Mouse (Mus musculus) lung, postnatal 0 days (tissue): ENCODE measurements at regions not wholly inside any gene's neighbourhood (a gene's known extent, or its start where the extent isn't known, plus 50 kb on each side); places are given as distances from the start of the nearest gene placed in this dataset.

Source experiments
- ATAC-seq: fragments of 200-750 bp; cut with Nextera tagmentation; 2 replicates; pipeline ENCODE4 v1.8.0; 2017; ENCODE audit warnings: moderate library complexity
- DNase-seq: peaks from one replicate; pipeline ENCODE4 v3.0.0-alpha.2; 2016; ENCODE audit warnings: low spot score
- H3K27ac ChIP-seq: fragments of 300-500 bp; sonication (generic); 2 replicates; pipeline ENCODE4 v1.5.1; 2014; ENCODE audit warnings: antibody characterized with exemption, mild to moderate bottlenecking, low read length, mixed read lengths
- H3K27me3 ChIP-seq: fragments of 300-500 bp; sonication (generic); replicated peaks from 2 replicates; pipeline ENCODE4 v1.6.1; 2014; ENCODE audit warnings: low read length, mixed read lengths; ENCODE audit not compliant: insufficient read depth
- H3K36me3 ChIP-seq: fragments of 300-500 bp; sonication (generic); 2 replicates; pipeline ENCODE4 v1.6.1; 2014; ENCODE audit warnings: low read length, mixed read lengths; ENCODE audit not compliant: insufficient read depth
- H3K4me1 ChIP-seq: fragments of 300-500 bp; sonication (generic); 2 replicates; pipeline ENCODE4 v1.6.1; 2014; ENCODE audit warnings: antibody characterized with exemption, low read depth, low read length, mixed read lengths; ENCODE audit not compliant: insufficient read depth
- H3K4me2 ChIP-seq: fragments of 300-500 bp; sonication (generic); replicated peaks from 2 replicates; pipeline ENCODE4 v1.6.1; 2014; ENCODE audit warnings: low read depth, mild to moderate bottlenecking, low read length, moderate library complexity, mixed read lengths
- H3K4me3 ChIP-seq: fragments of 300-500 bp; sonication (generic); 2 replicates; pipeline ENCODE4 v1.5.1; 2014; ENCODE audit warnings: low read depth, low read length
- H3K9ac ChIP-seq: fragments of 300-500 bp; sonication (generic); replicated peaks from 2 replicates; pipeline ENCODE4 v1.6.1; 2014; ENCODE audit warnings: low read depth, mild to moderate bottlenecking
- H3K9me3 ChIP-seq: fragments of 300-500 bp; sonication (generic); 2 replicates; pipeline ENCODE4 v1.6.1; 2016; ENCODE audit warnings: low read length, mixed read lengths
- CTCF ChIP-seq: IDR thresholded peaks from 2 replicates; pipeline ENCODE4 v1.5.1; 2016; ENCODE audit warnings: antibody characterized with exemption, mild to moderate bottlenecking
- EP300 ChIP-seq: IDR thresholded peaks from 2 replicates; pipeline ENCODE4 v1.6.1; 2016; ENCODE audit warnings: antibody characterized with exemption, mild to moderate bottlenecking, control low read depth
- WGBS: fragments of 180-500 bp; shearing (Covaris S2); extraction: QIAGEN DNeasy Blood & Tissue Kit; methylation state at CpG from one replicate; pipeline ENCODE4 v1.1.7; 2014; 5-methylcytosine and 5-hydroxymethylcytosine counted together

DNA sequence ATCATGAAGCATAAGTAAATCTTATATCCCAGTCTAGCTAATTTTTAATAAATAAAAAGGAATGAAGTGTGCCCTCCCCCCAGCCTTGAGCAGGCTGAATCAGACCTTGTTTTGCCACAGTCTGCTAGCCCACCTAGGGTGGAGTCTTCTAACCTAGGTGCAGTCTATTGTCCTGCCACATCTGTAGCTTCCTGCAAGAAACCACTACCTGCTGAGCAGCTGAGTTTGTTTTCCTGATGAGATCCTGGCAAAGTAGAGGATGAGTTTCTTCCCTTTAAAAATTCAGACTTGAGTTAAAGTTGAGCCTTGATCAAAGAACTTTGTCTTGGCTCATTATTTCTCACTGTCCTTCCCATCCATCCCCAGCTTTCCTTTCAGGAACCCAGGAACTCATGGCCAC, 105.9 kb downstream of the B3gnt5 start:
- Histone ChIP-seq H3K4me3 (no peak overlapping the region), H3K4me2 (no peak overlapping the region), H3K9me3 (no peaks in the 10 kb centered on the region), H3K27me3 (no peaks in the 10 kb centered on the region), H3K36me3 (no peaks in the 10 kb centered on the region), H3K27ac (no peak overlapping the region), H3K4me1 (no peaks in the 10 kb centered on the region), H3K9ac (no peak overlapping the region)
- ATAC-seq (no peak), DNase-seq (no peak)
- TF ChIP-seq EP300 (no peak), CTCF (no peak)

DNA sequence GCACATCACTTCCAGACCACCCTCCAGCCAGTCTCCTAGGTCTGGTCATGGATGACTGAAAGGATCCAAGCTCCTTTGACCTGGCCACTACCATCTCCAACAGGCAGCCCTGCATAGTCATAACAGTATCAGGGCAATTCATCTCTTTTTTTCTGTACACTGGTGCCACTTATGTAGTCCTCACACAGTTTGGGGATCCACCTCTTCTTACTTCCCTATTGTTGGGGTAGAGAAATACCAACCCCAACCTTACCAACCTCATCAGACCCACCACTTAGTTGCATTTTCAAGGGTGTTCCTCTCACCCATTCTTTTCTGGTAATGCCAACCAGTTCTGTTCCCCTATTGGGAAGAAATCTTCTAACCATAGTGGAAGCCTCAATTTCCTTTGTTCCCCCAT, 109.4 kb downstream of the B3gnt5 start:
- no peaks in the 10 kb centered on the region for H3K9me3 ChIP-seq
- H3K27ac ChIP-seq: no peak overlapping the region
- no peak for TF ChIP-seq CTCF
- TF ChIP-seq EP300: no peak
- DNase-seq: no peak
- no peak overlapping the region for H3K4me2 ChIP-seq
- H3K27me3 ChIP-seq: no peaks in the 10 kb centered on the region
- H3K4me3 ChIP-seq: no peak overlapping the region
- H3K4me1 ChIP-seq: no peaks in the 10 kb centered on the region
- ATAC-seq: no peak
- H3K36me3 ChIP-seq: no peaks in the 10 kb centered on the region
- no peak overlapping the region for H3K9ac ChIP-seq

DNA sequence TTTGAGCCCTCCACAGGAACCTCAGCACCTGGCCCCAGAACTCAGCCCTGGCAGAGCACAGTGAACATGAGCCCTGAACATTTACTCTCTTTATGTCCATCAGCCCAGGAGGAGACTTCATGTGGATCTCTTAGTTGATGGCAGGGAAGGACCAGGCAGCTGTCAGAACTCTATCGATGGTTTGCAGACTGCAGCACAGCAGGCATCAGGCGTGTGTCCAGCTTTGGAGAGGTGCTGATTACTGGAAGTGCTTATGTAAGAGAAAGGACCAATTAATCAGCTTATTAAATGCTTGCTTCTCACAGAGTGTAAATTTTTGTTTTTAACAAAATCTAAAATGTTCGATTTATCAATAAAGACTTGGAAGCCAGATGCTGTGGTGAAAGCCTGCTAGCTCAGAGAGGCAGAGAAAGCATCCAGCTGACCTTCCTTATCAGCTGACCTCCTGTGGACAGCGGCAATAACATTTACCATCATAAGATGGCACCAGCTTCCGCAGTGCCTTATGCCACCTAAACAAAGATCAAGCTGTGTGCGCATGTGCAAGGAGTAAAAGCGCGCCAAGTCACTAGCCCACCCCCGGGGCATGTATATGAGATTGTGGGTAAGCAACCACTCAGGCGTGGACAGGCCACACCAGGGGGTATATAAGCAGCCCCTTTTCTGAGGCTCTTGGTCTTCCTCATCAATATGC, 105.8 kb downstream of the Klhl6 start:
- WGBS: 35% methylated on average over 10 of the region's 10 CpGs
- H3K9ac ChIP-seq: no peak overlapping the region
- H3K4me2 ChIP-seq: no peak overlapping the region
- DNase-seq (no peak), ATAC-seq (no peak)
- no peaks in the 10 kb centered on the region for H3K4me1 ChIP-seq
- no peak overlapping the region for H3K27ac ChIP-seq
- H3K4me3 ChIP-seq: no peak overlapping the region
- no peaks in the 10 kb centered on the region for H3K36me3 ChIP-seq
- H3K27me3 ChIP-seq: no peaks in the 10 kb centered on the region
- TF ChIP-seq CTCF: peak; percentile 30
- no peak for TF ChIP-seq EP300
- no peaks in the 10 kb centered on the region for H3K9me3 ChIP-seq

DNA sequence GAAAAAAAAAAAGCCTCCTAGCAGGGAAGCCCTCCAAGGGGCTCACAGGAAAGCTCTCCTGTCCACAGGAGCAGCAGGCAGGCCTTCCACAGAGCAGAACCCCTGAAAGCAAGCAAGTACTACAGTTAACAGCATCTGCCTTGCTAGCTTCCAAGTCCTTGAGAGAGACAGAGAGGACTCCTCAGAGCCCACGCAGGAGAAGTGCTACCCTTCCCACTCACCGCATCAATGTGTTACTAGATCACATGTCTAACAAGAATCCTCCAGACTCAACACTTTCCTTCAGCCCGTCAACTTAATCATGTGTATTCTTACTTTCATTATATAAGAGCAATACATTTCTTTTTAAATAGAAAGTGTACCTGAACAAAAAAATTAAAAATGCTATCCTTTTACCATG, 99.9 kb downstream of the Klhl6 start:
- H3K9me3 ChIP-seq: no peaks in the 10 kb centered on the region
- ATAC-seq: no peak
- no peak overlapping the region for H3K9ac ChIP-seq
- 62% methylated on average over 3 of the region's 3 CpGs for WGBS
- H3K27ac ChIP-seq: no peak overlapping the region
- no peaks in the 10 kb centered on the region for H3K27me3 ChIP-seq
- TF ChIP-seq EP300: no peak
- no peak for TF ChIP-seq CTCF
- no peak overlapping the region for H3K4me2 ChIP-seq
- no peak for DNase-seq
- H3K4me1 ChIP-seq: no peaks in the 10 kb centered on the region
- no peak overlapping the region for H3K4me3 ChIP-seq
- H3K36me3 ChIP-seq: no peaks in the 10 kb centered on the region

DNA sequence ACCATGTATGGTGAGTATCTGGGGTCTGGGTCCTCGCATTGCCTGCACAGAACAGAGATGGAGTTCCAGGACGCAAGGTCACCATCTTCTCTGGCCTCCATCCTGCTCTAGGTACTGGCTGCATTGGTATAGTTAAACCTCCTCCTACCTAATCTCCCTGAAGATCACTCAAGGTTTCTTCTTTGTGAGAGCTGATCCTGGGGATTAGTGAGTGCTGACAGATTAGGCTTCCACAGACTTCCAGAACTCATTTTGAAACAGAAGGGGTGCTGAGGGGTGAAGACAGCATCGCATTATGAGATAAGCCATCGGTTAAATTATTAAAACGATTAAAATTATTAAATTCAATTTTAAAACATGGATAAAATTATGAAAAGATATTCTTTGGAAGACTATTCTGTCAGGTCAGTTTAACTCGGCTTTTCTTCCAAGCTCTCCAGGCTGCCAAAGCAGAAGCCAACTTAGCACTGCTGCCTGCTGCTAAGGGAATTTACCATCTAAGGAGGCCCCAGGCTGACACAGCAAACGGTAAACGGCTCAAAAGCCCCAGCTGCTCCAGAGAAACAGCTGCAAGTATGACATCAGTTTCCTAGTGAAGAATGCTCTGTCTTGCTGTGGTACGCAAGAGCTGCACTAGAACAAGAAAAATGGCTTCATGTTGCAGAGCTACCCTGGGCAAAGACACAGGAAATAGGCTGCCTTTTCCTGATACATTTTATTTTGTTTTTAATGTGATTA, 98.9 kb downstream of the Klhl6 start:
- Histone ChIP-seq H3K4me1 (no peaks in the 10 kb centered on the region), H3K4me2 (no peak overlapping the region)

DNA sequence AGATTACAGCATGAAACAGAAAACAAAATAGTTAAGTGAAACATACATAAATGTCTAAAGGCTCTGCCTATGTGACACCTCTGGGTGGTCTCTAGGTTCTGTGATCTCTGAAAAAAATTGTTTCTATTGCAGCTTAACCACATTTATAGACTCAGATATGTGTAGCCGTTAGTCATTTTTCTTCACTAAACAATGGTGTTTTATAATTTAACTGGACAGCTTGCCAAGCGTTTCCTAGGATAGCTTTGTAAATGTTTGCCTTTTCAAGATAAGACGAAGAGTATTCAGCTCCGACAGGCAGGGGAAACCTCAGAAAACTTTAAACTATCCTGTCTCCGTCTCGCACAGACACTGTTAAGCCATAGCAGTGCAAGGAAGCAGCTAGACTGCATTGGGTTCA, 98.3 kb downstream of the Klhl6 start:
- DNase-seq (peak; percentile 49), ATAC-seq (peak; percentile 56)
- Histone ChIP-seq H3K36me3 (no peaks in the 10 kb centered on the region), H3K27ac (no peak overlapping the region), H3K4me2 (no peak overlapping the region), H3K4me3 (no peak overlapping the region), H3K9ac (no peak overlapping the region), H3K27me3 (no peaks in the 10 kb centered on the region), H3K4me1 (no peaks in the 10 kb centered on the region), H3K9me3 (no peaks in the 10 kb centered on the region)
- 4% methylated on average over 6 of the region's 6 CpGs for WGBS
- TF ChIP-seq EP300: no peak
- no peak for TF ChIP-seq CTCF

More for the DNA sequence above, 98.9 kb downstream of the Klhl6 start:
- Histone ChIP-seq H3K9ac (no peak overlapping the region), H3K36me3 (no peaks in the 10 kb centered on the region), H3K4me3 (no peak overlapping the region), H3K27me3 (no peaks in the 10 kb centered on the region), H3K9me3 (no peaks in the 10 kb centered on the region), H3K27ac (no peak overlapping the region)
- peak; percentile 73 for DNase-seq
- 37% methylated on average over 9 of the region's 9 CpGs for WGBS
- TF ChIP-seq CTCF (no peak), EP300 (no peak)
- ATAC-seq: peak; percentile 92
